Mouse (Mus musculus) kidney, embryonic 16.5 days (tissue): ENCODE measurements around the gene Rpp14. TPM values are rescaled to one million over a fixed set of nuclear protein-coding genes. Genes with fewer than 3 reads are reported as not detected.

ENCODE experiments used
- ATAC-seq: fragments of 200-750 bp; cut with Nextera tagmentation; 2 replicates; pipeline ENCODE4 v1.8.0; 2017; ENCODE audit warnings: moderate TSS enrichment; ENCODE audit not compliant: low FRiP score, low TSS enrichment
- H3K27ac ChIP-seq: fragments of 300-500 bp; sonication (generic); 2 replicates; pipeline ENCODE4 v1.5.1; 2014; ENCODE audit warnings: low read length
- H3K27me3 ChIP-seq: fragments of 300-500 bp; sonication (generic); 2 replicates; pipeline ENCODE4 v1.6.1; 2014; ENCODE audit warnings: low read length, control low read depth, mixed read lengths; ENCODE audit not compliant: insufficient read depth
- H3K36me3 ChIP-seq: fragments of 300-500 bp; sonication (generic); 2 replicates; pipeline ENCODE4 v1.6.1; 2014; ENCODE audit warnings: low read length, control low read depth, mixed read lengths; ENCODE audit not compliant: insufficient read depth
- H3K4me1 ChIP-seq: fragments of 300-500 bp; sonication (generic); 2 replicates; pipeline ENCODE4 v1.6.1; 2014; ENCODE audit warnings: low read length, control low read depth, mixed read lengths; ENCODE audit not compliant: insufficient read depth
- H3K4me2 ChIP-seq: fragments of 300-500 bp; sonication (generic); replicated peaks from 2 replicates; pipeline ENCODE4 v1.6.1; 2014; ENCODE audit warnings: low read depth, low read length
- H3K4me3 ChIP-seq: fragments of 300-500 bp; sonication (generic); 2 replicates; pipeline ENCODE4 v1.5.1; 2014; ENCODE audit warnings: mild to moderate bottlenecking, low read length
- H3K9ac ChIP-seq: fragments of 300-500 bp; sonication (generic); replicated peaks from 2 replicates; pipeline ENCODE4 v1.6.1; 2014; ENCODE audit warnings: low read length
- H3K9me3 ChIP-seq: fragments of 300-500 bp; sonication (generic); 2 replicates; pipeline ENCODE4 v1.6.1; 2016; ENCODE audit warnings: low read length, control low read depth
- WGBS: fragments of 180-500 bp; shearing (Covaris S2); extraction: QIAGEN DNeasy Blood & Tissue Kit; methylation state at CpG from one replicate; pipeline ENCODE4 v1.1.7; 2014; 5-methylcytosine and 5-hydroxymethylcytosine counted together
- polyA plus RNA-seq: library from polyadenylated mRNA; unstranded; fragments of >200 nt; fragmentation: Nextera tagmentation; extraction: Ambion mirVana; gene quantifications from 2 replicates; pipeline ENCODE4 v1.2.1, GENCODE M21; 2015

Gene Rpp14
- polyA plus RNA-seq, 1 experiment from 2014 or later: 54.1 TPM

- 91% methylated on average over 1 of the region's 1 CpGs for WGBS
- Histone ChIP-seq H3K27me3 (no peaks in the 10 kb centered on the region), H3K27ac (no peak overlapping the region), H3K4me1 (0 out of 2 replicates have a peak, but pooled peaks cover 1% of the 10 kb centered on the region), H3K9me3 (no peaks in the 10 kb centered on the region; the same call in 1 of the 2 replicates), H3K4me3 (no peak overlapping the region), H3K36me3 (no peaks in the 10 kb centered on the region), H3K9ac (no peak overlapping the region), H3K4me2 (no peak overlapping the region)
- ATAC-seq: no peak
These were observed 28.8 kb downstream of the Rpp14 start for GRCm38 (mm10) chr14:8108976-8109375.

- Histone ChIP-seq H3K27ac (no peak overlapping the region), H3K9me3 (no peaks in the 10 kb centered on the region; the same call in 1 of the 2 replicates), H3K4me2 (no peak overlapping the region), H3K27me3 (no peaks in the 10 kb centered on the region), H3K4me1 (0 out of 2 replicates have a peak, but pooled peaks cover 4% of the 10 kb centered on the region), H3K36me3 (no peaks in the 10 kb centered on the region), H3K9ac (no peak overlapping the region), H3K4me3 (no peak overlapping the region)
- 80% methylated on average over 6 of the region's 6 CpGs for WGBS
- no peak for ATAC-seq
These were observed 31.4 kb downstream of the Rpp14 start for GRCm38 (mm10) chr14:8111545-8111944.

GRCm38 (mm10) chr14:8112036-8112435 lies 31.9 kb downstream of the Rpp14 start:
- no peak for ATAC-seq
- H3K9ac ChIP-seq: no peak overlapping the region
- H3K27me3 ChIP-seq: no peaks in the 10 kb centered on the region
- H3K36me3 ChIP-seq: no peaks in the 10 kb centered on the region
- no peaks in the 10 kb centered on the region; the same call in 1 of the 2 replicates for H3K9me3 ChIP-seq
- H3K27ac ChIP-seq: no peak overlapping the region
- no peak overlapping the region for H3K4me2 ChIP-seq
- H3K4me1 ChIP-seq: 0 out of 2 replicates have a peak, but pooled peaks cover 4% of the 10 kb centered on the region
- H3K4me3 ChIP-seq: no peak overlapping the region
- WGBS: 83% methylated on average over 8 of the region's 8 CpGs

- H3K4me2 ChIP-seq: no peak overlapping the region
- H3K27ac ChIP-seq: no peak overlapping the region
- H3K27me3 ChIP-seq: no peaks in the 10 kb centered on the region
- H3K4me1 ChIP-seq: 0 out of 2 replicates have a peak, but pooled peaks cover 4% of the 10 kb centered on the region
- no peak overlapping the region for H3K9ac ChIP-seq
- WGBS: 88% methylated on average over 2 of the region's 2 CpGs
- no peak overlapping the region for H3K4me3 ChIP-seq
- no peak for ATAC-seq
- no peaks in the 10 kb centered on the region for H3K36me3 ChIP-seq
- H3K9me3 ChIP-seq: no peaks in the 10 kb centered on the region; the same call in 1 of the 2 replicates
These were observed 33.4 kb downstream of the Rpp14 start for GRCm38 (mm10) chr14:8113616-8114015.

- H3K4me2 ChIP-seq: no peak overlapping the region
- WGBS: 51% methylated on average over 3 of the region's 3 CpGs
- ATAC-seq: no peak
- H3K4me1 ChIP-seq: 0 out of 2 replicates have a peak, but pooled peaks cover 4% of the 10 kb centered on the region
- H3K4me3 ChIP-seq: no peak overlapping the region
- H3K27me3 ChIP-seq: no peaks in the 10 kb centered on the region
- no peak overlapping the region for H3K9ac ChIP-seq
- H3K36me3 ChIP-seq: no peaks in the 10 kb centered on the region
- H3K27ac ChIP-seq: no peak overlapping the region
- no peaks in the 10 kb centered on the region; the same call in 1 of the 2 replicates for H3K9me3 ChIP-seq
These were observed 34.1 kb downstream of the Rpp14 start for GRCm38 (mm10) chr14:8114306-8114705.

- no peak for ATAC-seq
- Histone ChIP-seq H3K9ac (no peak overlapping the region), H3K27ac (no peak overlapping the region), H3K4me3 (no peak overlapping the region), H3K9me3 (no peaks in the 10 kb centered on the region), H3K36me3 (no peaks in the 10 kb centered on the region), H3K4me1 (0 out of 2 replicates have a peak, but pooled peaks cover 4% of the 10 kb centered on the region), H3K27me3 (no peaks in the 10 kb centered on the region), H3K4me2 (no peak overlapping the region)
- 86% methylated on average over 1 of the region's 1 CpGs for WGBS
These were observed 34.6 kb downstream of the Rpp14 start for GRCm38 (mm10) chr14:8114756-8115155.

GRCm38 (mm10) chr14:8115772-8116171 lies 35.6 kb downstream of the Rpp14 start:
- WGBS: 67% methylated on average over 4 of the region's 4 CpGs
- no peaks in the 10 kb centered on the region for H3K27me3 ChIP-seq
- no peak overlapping the region for H3K27ac ChIP-seq
- no peak overlapping the region for H3K9ac ChIP-seq
- H3K9me3 ChIP-seq: no peaks in the 10 kb centered on the region
- ATAC-seq: no peak
- no peak overlapping the region for H3K4me2 ChIP-seq
- no peak overlapping the region for H3K4me3 ChIP-seq
- H3K36me3 ChIP-seq: no peaks in the 10 kb centered on the region
- H3K4me1 ChIP-seq: 0 out of 2 replicates have a peak, but pooled peaks cover 4% of the 10 kb centered on the region

GRCm38 (mm10) chr14:8117371-8117770 lies 37.2 kb downstream of the Rpp14 start:
- no peaks in the 10 kb centered on the region for H3K9me3 ChIP-seq
- H3K27me3 ChIP-seq: no peaks in the 10 kb centered on the region
- no peak overlapping the region for H3K27ac ChIP-seq
- H3K4me2 ChIP-seq: no peak overlapping the region
- no peak overlapping the region for H3K4me3 ChIP-seq
- WGBS: 80% methylated on average over 2 of the region's 2 CpGs
- H3K36me3 ChIP-seq: no peaks in the 10 kb centered on the region
- ATAC-seq: no peak
- no peak overlapping the region for H3K9ac ChIP-seq
- 0 out of 2 replicates have a peak, but pooled peaks cover 4% of the 10 kb centered on the region for H3K4me1 ChIP-seq

GRCm38 (mm10) chr14:8119454-8119853 lies 39.3 kb downstream of the Rpp14 start:
- ATAC-seq: no peak
- Histone ChIP-seq H3K4me3 (no peak overlapping the region), H3K9me3 (no peaks in the 10 kb centered on the region), H3K36me3 (no peaks in the 10 kb centered on the region), H3K4me1 (no peaks in the 10 kb centered on the region), H3K27ac (no peak overlapping the region), H3K9ac (no peak overlapping the region), H3K27me3 (no peaks in the 10 kb centered on the region), H3K4me2 (no peak overlapping the region)
- 91% methylated on average over 5 of the region's 5 CpGs for WGBS

- H3K4me3 ChIP-seq: no peak overlapping the region
- H3K9ac ChIP-seq: no peak overlapping the region
- H3K4me2 ChIP-seq: no peak overlapping the region
- WGBS: 80% methylated on average over 3 of the region's 3 CpGs
- no peaks in the 10 kb centered on the region for H3K36me3 ChIP-seq
- ATAC-seq: no peak
- H3K27me3 ChIP-seq: no peaks in the 10 kb centered on the region
- no peak overlapping the region for H3K27ac ChIP-seq
- no peaks in the 10 kb centered on the region for H3K4me1 ChIP-seq
- no peaks in the 10 kb centered on the region for H3K9me3 ChIP-seq
These were observed 39.7 kb downstream of the Rpp14 start for GRCm38 (mm10) chr14:8119904-8120303.
